Mouse (Mus musculus): ENCODE measurements around the gene Kctd2. TPM values are rescaled to one million over a fixed set of nuclear protein-coding genes. Genes with fewer than 3 reads are reported as not detected.
"Not testable (repeated sequence)": the region's sequence is repeated elsewhere in the genome, so short reads cannot be mapped to it uniquely, and the experiment has no call there.

The Kctd2 gene
- polyA plus RNA-seq, 1 experiment = 69.1 TPM

DNA sequence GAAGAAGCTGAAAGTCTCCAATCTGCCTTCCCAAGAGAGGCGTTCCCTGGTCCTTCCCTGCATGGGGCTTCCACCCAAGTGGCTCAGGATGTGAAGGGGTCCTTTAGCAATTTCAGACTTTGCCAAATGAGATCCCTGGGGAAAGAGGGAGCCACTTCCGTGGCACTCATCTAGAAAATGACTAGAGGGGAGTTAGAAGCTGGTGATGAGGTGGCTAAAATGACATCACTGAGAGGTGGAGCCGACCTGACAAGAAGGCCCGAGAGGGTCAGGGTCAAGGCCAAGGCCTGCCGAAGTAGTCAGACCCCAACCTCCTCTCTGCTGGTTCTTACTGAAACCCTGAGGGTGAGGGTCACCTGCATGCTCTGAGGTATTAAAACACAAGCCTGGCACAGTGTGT is 37.0 kb upstream of the Kctd2 start:
- peaks cover 10% of the 10 kb centered on the region for H3K4me1 ChIP-seq (replicated peaks; ENCODE audit: control insufficient read depth, insufficient read depth, low read length)
- H3K36me3 ChIP-seq (ENCODE audit: control insufficient read depth, insufficient read depth, low read length) = no peaks in the 10 kb centered on the region
- TF ChIP-seq POLR2A (IDR thresholded peaks at IDR 0.05; ENCODE audit: control insufficient read depth, extremely low read depth, insufficient read depth, low read length, poor library complexity) (no peak), CTCF (IDR thresholded peaks at IDR 0.05; ENCODE audit: borderline replicate concordance, control insufficient read depth, extremely low read depth, insufficient read depth, low read length, poor library complexity) (no peak)
- no peak for DNase-seq
- no peak overlapping the region for H3K27ac ChIP-seq (ENCODE audit: control insufficient read depth, insufficient read depth, low read length)
- H3K27me3 ChIP-seq (ENCODE audit: control insufficient read depth, insufficient read depth, low read length) = peaks cover 10% of the 10 kb centered on the region; the same call in 1 of the 2 replicates
- 70% methylated on average over 5 of the region's 5 CpGs for WGBS
- H3K4me3 ChIP-seq (ENCODE audit: control insufficient read depth, insufficient read depth, low read length) = no peak overlapping the region

DNA sequence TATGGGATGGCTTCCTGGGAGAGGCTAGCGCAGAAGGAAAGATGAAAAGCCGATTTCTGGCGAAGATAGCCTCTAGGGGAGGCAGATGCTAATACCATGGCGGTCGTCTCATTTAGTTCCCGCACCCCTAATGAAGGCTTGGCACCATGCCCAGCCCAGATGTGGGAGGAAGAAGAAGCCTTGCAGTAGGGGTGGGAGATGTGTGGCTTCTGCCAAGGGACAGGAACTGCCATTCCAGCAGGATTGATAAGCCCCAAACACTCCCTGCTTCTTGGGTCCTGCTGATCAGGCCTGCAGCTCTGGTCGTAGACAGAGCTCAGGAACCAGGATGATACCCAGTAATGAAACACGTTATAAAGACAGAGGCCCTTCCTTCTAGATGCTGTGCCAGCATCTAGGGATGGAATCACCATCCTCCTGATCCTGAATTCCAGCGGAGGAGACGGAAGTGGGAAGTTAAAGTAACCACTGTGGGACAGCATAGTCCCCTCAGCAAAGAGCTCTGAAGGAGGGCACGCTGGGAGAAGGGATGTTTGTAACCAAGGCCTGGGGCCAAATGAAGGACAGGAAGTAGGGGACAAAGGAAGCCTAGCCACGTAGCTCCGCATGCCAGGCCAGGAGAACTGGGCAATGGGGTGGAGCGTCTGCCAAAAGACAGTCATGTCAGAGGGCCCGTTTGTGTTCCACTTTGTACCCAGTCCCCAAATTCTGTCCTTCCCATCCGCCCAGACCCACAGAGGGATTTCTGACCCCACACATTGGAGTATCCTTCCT is 36.0 kb upstream of the Kctd2 start:
- Histone ChIP-seq H3K4me3 (ENCODE audit: control insufficient read depth, insufficient read depth, low read length) (no peak overlapping the region), H3K27me3 (ENCODE audit: control insufficient read depth, insufficient read depth, low read length) (peaks cover 10% of the 10 kb centered on the region; the same call in 1 of the 2 replicates), H3K4me1 (replicated peaks; ENCODE audit: control insufficient read depth, insufficient read depth, low read length) (peaks cover 10% of the 10 kb centered on the region), H3K36me3 (ENCODE audit: control insufficient read depth, insufficient read depth, low read length) (no peaks in the 10 kb centered on the region), H3K27ac (ENCODE audit: control insufficient read depth, insufficient read depth, low read length) (no peak overlapping the region)
- TF ChIP-seq CTCF (IDR thresholded peaks at IDR 0.05; ENCODE audit: borderline replicate concordance, control insufficient read depth, extremely low read depth, insufficient read depth, low read length, poor library complexity) (no peak), POLR2A (IDR thresholded peaks at IDR 0.05; ENCODE audit: control insufficient read depth, extremely low read depth, insufficient read depth, low read length, poor library complexity) (no peak)
- WGBS = 70% methylated on average over 16 of the region's 16 CpGs
- DNase-seq = no peak

DNA sequence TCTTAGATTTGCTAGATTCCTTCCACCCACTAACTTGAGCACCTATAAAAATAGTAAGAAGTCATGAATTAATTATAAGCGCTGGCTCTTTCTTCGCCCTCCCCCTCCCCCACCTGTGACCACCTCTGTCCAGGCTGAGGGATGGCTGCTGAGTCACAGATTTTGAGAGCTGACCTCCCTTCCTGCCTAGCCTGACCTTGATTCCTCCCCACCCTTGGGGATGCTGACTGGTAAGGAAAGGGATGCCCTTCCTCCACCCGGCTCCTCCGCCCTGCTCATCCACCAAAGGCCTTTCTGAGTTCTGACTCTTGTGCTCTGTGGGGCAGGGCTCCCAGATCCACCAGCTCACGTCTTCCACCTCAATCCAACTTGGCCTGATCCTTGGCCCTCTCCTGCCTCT is 35.3 kb upstream of the Kctd2 start:
- no peak for DNase-seq
- 100% methylated on average over 5 of the region's 5 CpGs for WGBS
- no peak for TF ChIP-seq CTCF (IDR thresholded peaks at IDR 0.05; ENCODE audit: borderline replicate concordance, control insufficient read depth, extremely low read depth, insufficient read depth, low read length, poor library complexity)
- no peak for TF ChIP-seq POLR2A (IDR thresholded peaks at IDR 0.05; ENCODE audit: control insufficient read depth, extremely low read depth, insufficient read depth, low read length, poor library complexity)
- Histone ChIP-seq H3K4me3 (ENCODE audit: control insufficient read depth, insufficient read depth, low read length) (no peak overlapping the region), H3K27me3 (ENCODE audit: control insufficient read depth, insufficient read depth, low read length) (peaks cover 10% of the 10 kb centered on the region; the same call in 1 of the 2 replicates), H3K4me1 (replicated peaks; ENCODE audit: control insufficient read depth, insufficient read depth, low read length) (peaks cover 10% of the 10 kb centered on the region), H3K27ac (ENCODE audit: control insufficient read depth, insufficient read depth, low read length) (no peak overlapping the region), H3K36me3 (ENCODE audit: control insufficient read depth, insufficient read depth, low read length) (no peaks in the 10 kb centered on the region)

DNA sequence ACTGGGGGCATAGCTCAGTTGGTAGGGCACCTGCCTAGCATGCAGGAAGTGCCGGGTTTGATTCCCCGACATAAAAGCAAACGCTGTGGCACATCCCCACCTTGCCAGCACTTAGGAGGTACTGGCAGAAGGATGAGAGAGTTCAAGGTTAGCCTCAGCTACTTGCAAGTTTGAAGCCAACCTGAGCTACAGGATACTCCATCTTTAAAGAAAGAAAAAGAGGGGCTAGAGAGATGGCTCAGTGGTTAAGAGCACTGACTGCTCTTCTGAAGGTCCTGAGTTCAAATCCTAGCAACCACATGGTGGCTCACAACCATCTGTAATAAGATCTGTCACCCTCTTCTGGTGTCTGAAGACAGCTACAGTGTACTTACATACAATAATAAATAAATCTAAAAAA is 33.1 kb upstream of the Kctd2 start:
- not testable (repeated sequence) for H3K27ac ChIP-seq (ENCODE audit: control insufficient read depth, insufficient read depth, low read length); DNase-seq; H3K4me1 ChIP-seq (replicated peaks; ENCODE audit: control insufficient read depth, insufficient read depth, low read length); H3K36me3 ChIP-seq (ENCODE audit: control insufficient read depth, insufficient read depth, low read length); H3K27me3 ChIP-seq (ENCODE audit: control insufficient read depth, insufficient read depth, low read length); H3K4me3 ChIP-seq (ENCODE audit: control insufficient read depth, insufficient read depth, low read length)
- WGBS = 67% methylated on average over 3 of the region's 3 CpGs

DNA sequence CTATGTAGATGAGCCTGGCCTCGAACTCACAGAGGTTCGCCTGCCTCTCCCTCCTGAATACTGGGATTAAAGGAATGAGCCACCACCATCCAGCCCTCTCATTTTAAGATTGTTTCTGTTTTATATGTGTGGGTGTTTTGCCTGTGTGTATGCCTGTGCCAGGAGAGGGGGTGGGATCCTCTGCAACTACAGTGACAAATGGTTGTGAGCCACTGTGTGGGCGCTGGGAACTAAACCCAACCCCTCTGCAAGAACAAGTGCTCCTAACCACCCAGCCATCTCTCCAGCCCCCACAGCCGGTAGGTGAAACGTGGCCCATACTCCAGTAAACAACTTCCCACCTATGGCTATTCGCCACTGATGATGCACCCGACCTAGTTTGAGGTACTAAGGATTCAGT is 28.6 kb upstream of the Kctd2 start:
- 97% methylated on average over 7 of the region's 7 CpGs for WGBS
- Histone ChIP-seq H3K27me3 (ENCODE audit: control insufficient read depth, insufficient read depth, low read length) (no peaks in the 10 kb centered on the region), H3K4me3 (ENCODE audit: control insufficient read depth, insufficient read depth, low read length) (no peak overlapping the region), H3K27ac (ENCODE audit: control insufficient read depth, insufficient read depth, low read length) (no peak overlapping the region), H3K4me1 (replicated peaks; ENCODE audit: control insufficient read depth, insufficient read depth, low read length) (no peaks in the 10 kb centered on the region), H3K36me3 (ENCODE audit: control insufficient read depth, insufficient read depth, low read length) (no peaks in the 10 kb centered on the region)
- TF ChIP-seq CTCF (IDR thresholded peaks at IDR 0.05; ENCODE audit: borderline replicate concordance, control insufficient read depth, extremely low read depth, insufficient read depth, low read length, poor library complexity) (no peak), POLR2A (IDR thresholded peaks at IDR 0.05; ENCODE audit: control insufficient read depth, extremely low read depth, insufficient read depth, low read length, poor library complexity) (no peak)
- DNase-seq = no peak

DNA sequence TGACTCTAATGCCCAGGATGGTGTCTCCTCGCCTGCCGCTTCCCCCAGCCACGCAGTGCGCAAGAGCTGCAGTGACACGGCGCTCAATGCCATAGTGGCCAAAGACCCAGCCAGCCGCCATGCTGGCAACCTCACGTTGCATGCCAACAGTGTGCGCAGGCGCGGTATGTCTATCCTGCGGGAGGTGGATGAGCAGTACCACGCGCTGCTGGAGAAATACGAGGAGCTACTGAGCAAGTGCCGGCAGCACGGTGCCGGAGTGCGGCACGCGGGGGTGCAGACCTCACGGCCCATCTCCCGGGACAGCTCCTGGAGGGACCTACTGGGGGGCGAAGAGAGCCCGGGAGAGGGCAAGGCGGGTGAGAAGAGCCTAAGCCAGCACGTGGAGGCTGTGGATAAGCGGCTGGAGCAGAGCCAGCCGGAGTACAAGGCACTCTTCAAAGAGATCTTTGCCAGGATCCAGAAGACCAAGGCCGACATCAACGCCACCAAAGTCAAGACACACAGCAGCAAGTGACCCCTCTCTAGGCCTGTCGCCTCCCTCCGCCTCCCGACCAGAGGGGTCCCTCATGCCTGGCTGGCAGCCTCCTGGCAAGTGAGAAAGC is 26.1 kb upstream of the Kctd2 start:
- no peak overlapping the region for H3K4me3 ChIP-seq (ENCODE audit: control insufficient read depth, insufficient read depth, low read length)
- no peak overlapping the region for H3K27ac ChIP-seq (ENCODE audit: control insufficient read depth, insufficient read depth, low read length)
- DNase-seq = no peak
- no peaks in the 10 kb centered on the region for H3K27me3 ChIP-seq (ENCODE audit: control insufficient read depth, insufficient read depth, low read length)
- H3K4me1 ChIP-seq (replicated peaks; ENCODE audit: control insufficient read depth, insufficient read depth, low read length) = no peaks in the 10 kb centered on the region
- 90% methylated on average over 34 of the region's 34 CpGs for WGBS
- TF ChIP-seq CTCF (IDR thresholded peaks at IDR 0.05; ENCODE audit: borderline replicate concordance, control insufficient read depth, extremely low read depth, insufficient read depth, low read length, poor library complexity) = no peak
- no peak for TF ChIP-seq POLR2A (IDR thresholded peaks at IDR 0.05; ENCODE audit: control insufficient read depth, extremely low read depth, insufficient read depth, low read length, poor library complexity)
- H3K36me3 ChIP-seq (ENCODE audit: control insufficient read depth, insufficient read depth, low read length) = no peaks in the 10 kb centered on the region
